In the genomic region with DNA sequence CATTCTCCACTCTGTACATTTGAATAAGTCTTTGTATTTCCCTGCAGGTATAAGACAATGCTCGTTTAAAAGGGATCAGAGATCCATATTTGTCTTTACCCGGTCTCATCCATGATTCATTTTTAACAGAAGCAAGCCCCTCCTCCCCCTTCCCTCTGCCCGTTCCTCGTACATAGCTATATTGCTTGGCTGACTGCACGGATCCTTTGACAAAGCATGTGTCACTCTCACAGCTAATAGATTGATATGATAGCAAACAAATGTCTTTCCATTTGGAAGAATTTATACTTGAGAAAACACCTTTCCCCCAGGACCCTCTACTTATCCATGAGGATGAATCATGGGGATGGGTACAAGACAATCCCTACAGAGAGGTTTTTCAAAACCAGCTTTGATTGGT, we compare ENCODE assay signal across 11 mouse cellular contexts.
DNase-seq lines count a peak whose midpoint lies in the region; ATAC-seq lines count a peak whose summit lies in the region.
"Had no signal": no experiment of that assay in that cellular context is flagged by ENCODE, and none has a peak within 500 bp of the region (broad histone marks: within the 10 kb centered on the region; RNA-seq: fewer than 3 reads in every experiment).

No protein-coding gene starts in this region.

- no peak for ATAC-seq in hindbrain, embryonic 11.5 days (ENCODE audit: low FRiP score)
- no peak for ATAC-seq in hindbrain, embryonic 12.5 days (ENCODE audit: low FRiP score)
- peak; percentile 50; the same call in 1 of the 2 replicates for ATAC-seq in forebrain, embryonic 13.5 days
- ATAC-seq in hindbrain, embryonic 14.5 days (ENCODE audit: low FRiP score), result no peak
- no peak for ATAC-seq in midbrain, embryonic 15.5 days (replicated peaks)

- H3K4me3 ChIP-seq in hindbrain, embryonic 11.5 days (ENCODE audit: low read depth, low read length), result no peak overlapping the region
- H3K4me3 ChIP-seq in hindbrain, embryonic 12.5 days, result no peak overlapping the region
- H3K4me3 ChIP-seq in forebrain, embryonic 13.5 days, result no peak overlapping the region
- no peak overlapping the region for H3K4me3 ChIP-seq in hindbrain, embryonic 14.5 days (replicated peaks; ENCODE audit: low read length)
- H3K4me3 ChIP-seq in midbrain, embryonic 15.5 days, result no peak overlapping the region
- H3K4me3 ChIP-seq: embryonic facial prominence, embryonic 12.5 days; liver, embryonic 13.5 days had no signal

- no peak overlapping the region for H3K4me2 ChIP-seq in hindbrain, embryonic 11.5 days (replicated peaks; ENCODE audit: low read depth, low read length)
- no peak overlapping the region for H3K4me2 ChIP-seq in hindbrain, embryonic 12.5 days (replicated peaks)
- peak overlapping the region; percentile 45 for H3K4me2 ChIP-seq in forebrain, embryonic 13.5 days
- peak overlapping the region; percentile 0; the same call in 1 of the 2 replicates for H3K4me2 ChIP-seq in hindbrain, embryonic 14.5 days (replicated peaks)
- peak overlapping the region; percentile 38 for H3K4me2 ChIP-seq in midbrain, embryonic 15.5 days
- H3K4me2 ChIP-seq: embryonic facial prominence, embryonic 12.5 days; liver, embryonic 13.5 days had no signal

- no peaks in the 10 kb centered on the region for H3K9me3 ChIP-seq in hindbrain, embryonic 11.5 days (ENCODE audit: control insufficient read depth, low read length)
- H3K9me3 ChIP-seq in hindbrain, embryonic 12.5 days (replicated peaks), result peaks cover 2% of the 10 kb centered on the region
- peaks cover 7% of the 10 kb centered on the region for H3K9me3 ChIP-seq in forebrain, embryonic 13.5 days (replicated peaks)
- 0 out of 2 replicates have a peak, but pooled peaks cover 4% of the 10 kb centered on the region for H3K9me3 ChIP-seq in hindbrain, embryonic 14.5 days (ENCODE audit: control insufficient read depth, low read length)
- H3K9me3 ChIP-seq in midbrain, embryonic 15.5 days, result no peaks in the 10 kb centered on the region

- no peaks in the 10 kb centered on the region for H3K36me3 ChIP-seq in hindbrain, embryonic 11.5 days (ENCODE audit: control insufficient read depth, insufficient read depth, low read length)
- H3K36me3 ChIP-seq in hindbrain, embryonic 12.5 days, result no peaks in the 10 kb centered on the region
- no peaks in the 10 kb centered on the region for H3K36me3 ChIP-seq in forebrain, embryonic 13.5 days (ENCODE audit: poor library complexity, severe bottlenecking)
- H3K36me3 ChIP-seq in hindbrain, embryonic 14.5 days (replicated peaks; ENCODE audit: control insufficient read depth, insufficient read depth), result no peaks in the 10 kb centered on the region
- no peaks in the 10 kb centered on the region for H3K36me3 ChIP-seq in midbrain, embryonic 15.5 days (replicated peaks)
- H3K36me3 ChIP-seq: embryonic facial prominence, embryonic 12.5 days; G1E; liver, embryonic 13.5 days had no signal

- no peaks in the 10 kb centered on the region for H3K27me3 ChIP-seq in hindbrain, embryonic 11.5 days (ENCODE audit: control insufficient read depth, insufficient read depth, low read length)
- no peaks in the 10 kb centered on the region for H3K27me3 ChIP-seq in hindbrain, embryonic 12.5 days
- H3K27me3 ChIP-seq in forebrain, embryonic 13.5 days, result no peaks in the 10 kb centered on the region
- H3K27me3 ChIP-seq in hindbrain, embryonic 14.5 days (ENCODE audit: control insufficient read depth, insufficient read depth, low read length), result no peaks in the 10 kb centered on the region
- H3K27me3 ChIP-seq in midbrain, embryonic 15.5 days (replicated peaks), result no peaks in the 10 kb centered on the region
- H3K27me3 ChIP-seq: embryonic facial prominence, embryonic 12.5 days; liver, embryonic 13.5 days had no signal

- no peak overlapping the region for H3K9ac ChIP-seq in hindbrain, embryonic 11.5 days (ENCODE audit: low read depth, low read length)
- no peak overlapping the region for H3K9ac ChIP-seq in hindbrain, embryonic 12.5 days
- H3K9ac ChIP-seq in forebrain, embryonic 13.5 days, result no peak overlapping the region
- H3K9ac ChIP-seq in hindbrain, embryonic 14.5 days, result no peak overlapping the region
- no peak overlapping the region for H3K9ac ChIP-seq in midbrain, embryonic 15.5 days
- H3K9ac ChIP-seq: embryonic facial prominence, embryonic 12.5 days; liver, embryonic 13.5 days had no signal

- no peak for DNase-seq in hindbrain, embryonic 11.5 days (ENCODE audit: low spot score)
- no peak for DNase-seq in hindbrain, embryonic 14.5 days (ENCODE audit: low spot score)
- DNase-seq in retina, postnatal 1 day, result no peak
- DNase-seq in cerebellum, adult 18-20 months, result no peak
- DNase-seq: liver, embryonic 13.5 days; thymus, adult 18-20 months had no signal

- H3K27ac ChIP-seq in hindbrain, embryonic 11.5 days (ENCODE audit: low read depth, low read length), result 0 out of 2 replicates have a peak overlapping the region, but pooled peaks have one; percentile 10
- no peak overlapping the region; the same call in 1 of the 2 replicates for H3K27ac ChIP-seq in hindbrain, embryonic 12.5 days
- peak overlapping the region; percentile 7 for H3K27ac ChIP-seq in forebrain, embryonic 13.5 days
- peak overlapping the region; percentile 20; the same call in 1 of the 2 replicates for H3K27ac ChIP-seq in hindbrain, embryonic 14.5 days
- peak overlapping the region; percentile 74 for H3K27ac ChIP-seq in midbrain, embryonic 15.5 days
- H3K27ac ChIP-seq: embryonic facial prominence, embryonic 12.5 days; liver, embryonic 13.5 days had no signal

- WGBS in hindbrain, embryonic 11.5 days, result 46% methylated on average over 5 of the region's 5 CpGs
- 33% methylated on average over 5 of the region's 5 CpGs for WGBS in hindbrain, embryonic 12.5 days
- 17% methylated on average over 5 of the region's 5 CpGs for WGBS in forebrain, embryonic 13.5 days
- 18% methylated on average over 5 of the region's 5 CpGs for WGBS in hindbrain, embryonic 14.5 days
- 9% methylated on average over 5 of the region's 5 CpGs for WGBS in midbrain, embryonic 15.5 days

- no peaks in the 10 kb centered on the region; the same call in 1 of the 2 replicates for H3K4me1 ChIP-seq in hindbrain, embryonic 11.5 days (replicated peaks; ENCODE audit: control insufficient read depth, insufficient read depth, low read length)
- peaks cover 12% of the 10 kb centered on the region for H3K4me1 ChIP-seq in hindbrain, embryonic 12.5 days
- peaks cover 36% of the 10 kb centered on the region for H3K4me1 ChIP-seq in forebrain, embryonic 13.5 days
- H3K4me1 ChIP-seq in hindbrain, embryonic 14.5 days (replicated peaks; ENCODE audit: control insufficient read depth, insufficient read depth, low read length), result peaks cover 4% of the 10 kb centered on the region
- peaks cover 24% of the 10 kb centered on the region for H3K4me1 ChIP-seq in midbrain, embryonic 15.5 days
- H3K4me1 ChIP-seq: embryonic facial prominence, embryonic 12.5 days; liver, embryonic 13.5 days had no signal

Comparison
In these comparisons a context has a peak if more than half of its experiments do, and no peak if none do; other contexts are left out.
1. H3K4me2 ChIP-seq: peak in forebrain, embryonic 13.5 days (single experiment), hindbrain, embryonic 14.5 days (single experiment) and midbrain, embryonic 15.5 days (single experiment); none in hindbrain, embryonic 11.5 days (single experiment) and hindbrain, embryonic 12.5 days (single experiment).